Mouse (Mus musculus): ENCODE measurements at regions not wholly inside any gene's neighbourhood (a gene's known extent, or its start where the extent isn't known, plus 50 kb on each side); places are given as distances from the start of the nearest gene placed in this dataset.
"Not testable (repeated sequence)": the region's sequence is repeated elsewhere in the genome, so short reads cannot be mapped to it uniquely, and the experiment has no call there.

DNA sequence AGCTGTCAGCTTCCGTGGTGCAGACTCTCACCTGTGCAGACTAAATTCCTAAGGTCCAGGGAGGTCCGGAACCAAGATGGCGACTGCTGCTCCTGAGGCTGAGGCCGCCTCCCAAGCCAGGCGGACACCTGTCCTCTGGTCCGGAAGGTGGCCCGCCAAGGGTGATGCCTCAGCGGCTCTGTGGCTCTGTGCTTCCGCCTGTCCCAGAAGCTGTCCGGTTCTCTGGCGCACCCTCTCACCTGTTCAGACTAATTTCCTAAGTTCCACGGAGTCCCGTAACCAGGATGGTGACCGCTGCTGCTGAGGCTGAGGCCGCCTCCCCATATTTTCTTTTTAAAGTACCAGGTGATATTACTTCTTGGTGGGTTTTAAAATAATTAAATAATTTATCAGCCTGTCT lies 65.4 kb upstream of the B3galnt2 start:
- DNase-seq; intact Hi-C loops (cut with DNase I): not testable (repeated sequence)

DNA sequence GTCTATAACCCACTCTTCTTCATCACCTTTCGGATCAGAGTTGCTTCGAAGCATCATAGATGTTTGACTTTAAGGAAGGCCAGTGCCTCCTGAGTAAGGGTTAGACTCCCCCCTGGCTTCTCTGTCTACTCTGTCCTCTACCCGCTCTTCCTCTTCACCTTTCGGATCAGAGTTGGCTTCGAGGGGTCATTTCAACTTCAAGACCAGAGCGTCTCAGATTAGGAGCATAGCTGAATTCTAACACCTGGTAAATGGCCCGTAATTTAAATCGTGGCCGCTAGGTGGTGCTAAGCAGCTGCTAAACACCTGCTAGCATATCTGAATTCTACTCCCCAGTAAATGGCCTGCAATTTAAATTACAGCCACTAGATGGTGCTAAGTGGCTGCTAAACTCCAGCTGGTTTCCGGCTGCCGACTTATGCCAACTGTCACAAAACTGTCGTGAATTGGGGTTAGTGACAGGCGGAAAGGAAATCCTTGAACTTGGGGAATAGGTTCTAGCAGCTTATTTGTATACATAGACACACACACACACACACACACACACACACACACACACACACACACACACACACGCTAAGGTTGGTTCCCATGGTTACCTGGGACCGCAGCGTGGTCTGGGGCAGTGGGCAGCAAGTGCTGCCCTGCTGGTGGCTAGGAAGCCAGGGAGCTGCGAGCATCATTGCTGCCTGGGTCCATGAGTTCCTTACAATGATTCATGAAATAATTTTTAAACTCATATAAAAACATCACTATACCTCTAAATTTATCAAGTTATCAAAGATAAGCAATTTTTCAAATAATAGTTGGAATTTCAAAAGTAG lies 64.8 kb upstream of the B3galnt2 start:
- peak; percentile 92 to 94 for DNase-seq
- intact Hi-C loops (cut with DNase I): loop anchor here (5.0 to 10.0 kb wide), 4 partner anchors 68 to 1875 kb away; no protein-coding TSS in a partner anchor

DNA sequence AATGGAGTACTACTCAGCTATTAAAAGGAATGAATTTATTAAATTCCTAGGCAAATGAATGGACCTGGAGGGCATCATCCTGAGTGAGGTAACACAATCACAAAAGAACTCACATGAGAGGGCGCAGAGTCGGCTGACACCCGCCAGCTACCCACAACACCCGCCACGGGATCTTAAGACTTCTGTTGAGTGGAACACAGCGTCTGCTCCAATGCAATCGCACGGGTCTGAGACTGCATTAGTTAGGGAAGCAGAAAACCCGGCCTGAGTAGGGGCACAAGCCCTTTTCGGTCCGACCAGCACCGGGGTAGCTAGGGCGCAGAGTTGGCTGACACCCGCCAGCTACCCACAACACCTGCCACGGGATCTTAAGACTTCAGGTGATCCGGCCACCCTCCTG lies 52.1 kb upstream of the B3galnt2 start:
- DNase-seq; intact Hi-C loops (cut with DNase I): not testable (repeated sequence)

All from heart, postnatal 36 days (tissue).